Mouse (Mus musculus) intestine, postnatal 0 days (tissue): ENCODE measurements at regions not wholly inside any gene's neighbourhood (a gene's known extent, or its start where the extent isn't known, plus 50 kb on each side); places are given as distances from the start of the nearest gene placed in this dataset.
"Not testable (repeated sequence)": the region's sequence is repeated elsewhere in the genome, so short reads cannot be mapped to it uniquely, and the experiment has no call there.

ENCODE experiments used
- ATAC-seq: fragments of 200-750 bp; cut with Nextera tagmentation; 2 replicates; pipeline ENCODE4 v1.8.0; 2017; ENCODE audit warnings: mild to moderate bottlenecking, moderate TSS enrichment, moderate library complexity
- H3K27ac ChIP-seq: fragments of 300-500 bp; sonication (generic); 2 replicates; pipeline ENCODE4 v1.5.1; 2014; ENCODE audit warnings: mild to moderate bottlenecking, low read depth, low read length, moderate library complexity
- H3K27me3 ChIP-seq: fragments of 300-500 bp; sonication (generic); replicated peaks from 2 replicates; pipeline ENCODE4 v1.6.1; 2014; ENCODE audit warnings: low read length, mixed read lengths; ENCODE audit not compliant: control insufficient read depth, insufficient read depth
- H3K36me3 ChIP-seq: fragments of 300-500 bp; sonication (generic); 2 replicates; pipeline ENCODE4 v1.6.1; 2014; ENCODE audit warnings: mild to moderate bottlenecking, moderate library complexity; ENCODE audit not compliant: control insufficient read depth, insufficient read depth
- H3K4me1 ChIP-seq: fragments of 300-500 bp; sonication (generic); replicated peaks from 2 replicates; pipeline ENCODE4 v1.6.1; 2014; ENCODE audit warnings: antibody characterized with exemption, low read length, mixed read lengths; ENCODE audit not compliant: control insufficient read depth, insufficient read depth
- H3K4me2 ChIP-seq: fragments of 300-500 bp; sonication (generic); replicated peaks from 2 replicates; pipeline ENCODE4 v1.6.1; 2014; ENCODE audit warnings: low read depth, mild to moderate bottlenecking, moderate library complexity
- H3K4me3 ChIP-seq: fragments of 300-500 bp; sonication (generic); 2 replicates; pipeline ENCODE4 v1.5.1; 2014; ENCODE audit warnings: low read depth, low read length
- H3K9ac ChIP-seq: fragments of 300-500 bp; sonication (generic); 2 replicates; pipeline ENCODE4 v1.6.1; 2014; ENCODE audit warnings: mild to moderate bottlenecking, low read depth, low read length
- H3K9me3 ChIP-seq: fragments of 300-500 bp; sonication (generic); 2 replicates; pipeline ENCODE4 v1.6.1; 2016; ENCODE audit warnings: mixed run types; ENCODE audit not compliant: control insufficient read depth
- WGBS: fragments of 180-500 bp; shearing (Covaris S2); extraction: QIAGEN DNeasy Blood & Tissue Kit; methylation state at CpG from one replicate; pipeline ENCODE4 v1.1.7; 2014; 5-methylcytosine and 5-hydroxymethylcytosine counted together

GRCm38 (mm10) chr10:81996742-81997536 is 51.0 kb upstream of the Zfp873 start:
- H3K36me3 ChIP-seq, H3K27ac ChIP-seq, H3K27me3 ChIP-seq, H3K9ac ChIP-seq, H3K9me3 ChIP-seq, H3K4me1 ChIP-seq: not testable (repeated sequence)
- WGBS = under 1% methylated on average over 11 of the region's 48 CpGs
- peak; percentile 99 for ATAC-seq
- H3K4me2 ChIP-seq = peak overlapping the region; percentile 56
- peak overlapping the region; percentile 36 for H3K4me3 ChIP-seq
